Mouse (Mus musculus) MEL (cell line): ENCODE measurements around the gene Gm45808. TPM values are rescaled to one million over a fixed set of nuclear protein-coding genes. Genes with fewer than 3 reads are reported as not detected.
A peak's percentile ranks its signal among the peaks of the same experiment; 100 is the strongest.

Experiments used
- DNase-seq: peaks from one replicate; pipeline ENCODE4 v3.0.0; 2011; ENCODE audit warnings: low read depth, low spot score
- H3K27ac ChIP-seq: 2 replicates; pipeline ENCODE4 v1.5.1; 2012; ENCODE audit warnings: low read depth, mild to moderate bottlenecking, control low read depth, low read length, moderate library complexity; ENCODE audit not compliant: control insufficient read depth
- H3K27me3 ChIP-seq, 2 experiments: fragments of 150-350 bp in 1 of 2; sonication (generic) in 1 of 2; 2 replicates each; pipeline ENCODE4 v1.6.1; 2012; ENCODE audit warnings: low read length in 2 of 2, mild to moderate bottlenecking in 2 of 2, improper control_type of control experiment in 1 of 2, moderate library complexity in 1 of 2; ENCODE audit not compliant: insufficient read depth in 2 of 2, control insufficient read depth in 1 of 2
- H3K36me3 ChIP-seq, 2 experiments: 2 replicates each; pipeline ENCODE4 v1.6.1; 2012 to 2014; ENCODE audit warnings: low read length in 2 of 2, improper control_type of control experiment in 1 of 2, inconsistent platforms in 1 of 2, mild to moderate bottlenecking in 1 of 2; ENCODE audit not compliant: insufficient read depth in 2 of 2, control insufficient read depth in 1 of 2
- H3K4me1 ChIP-seq, 2 experiments: fragments of 150-350 bp in 1 of 2; sonication (generic) in 1 of 2; 2 replicates each; pipeline ENCODE4 v1.6.1; 2012; ENCODE audit warnings: low read length in 2 of 2, improper control_type of control experiment in 1 of 2, mild to moderate bottlenecking in 1 of 2; ENCODE audit not compliant: insufficient read depth in 2 of 2, control insufficient read depth in 1 of 2
- H3K4me3 ChIP-seq, 2 experiments: fragments of 150-350 bp in 1 of 2; sonication (generic) in 1 of 2; 2 replicates each; pipeline ENCODE4 v1.5.1; 2012; ENCODE audit warnings: low read depth in 2 of 2, low read length in 2 of 2, mild to moderate bottlenecking in 2 of 2, moderate library complexity in 2 of 2, control low read depth in 1 of 2, improper control_type of control experiment in 1 of 2; ENCODE audit not compliant: control insufficient read depth in 1 of 2, insufficient read depth in 1 of 2
- H3K79me2 ChIP-seq: 2 replicates; pipeline ENCODE4 v1.6.1; 2012; ENCODE audit warnings: mild to moderate bottlenecking, low read length, moderate library complexity; ENCODE audit not compliant: control insufficient read depth, poor library complexity, insufficient read depth
- H3K9ac ChIP-seq: 2 replicates; pipeline ENCODE4 v1.6.1; 2012; ENCODE audit warnings: low read depth, mild to moderate bottlenecking, control low read depth, low read length, moderate library complexity; ENCODE audit not compliant: control insufficient read depth, poor library complexity, severe bottlenecking
- H3K9me3 ChIP-seq: fragments of 150-350 bp; sonication (generic); replicated peaks from 2 replicates; pipeline ENCODE4 v1.6.1; 2012; ENCODE audit warnings: mild to moderate bottlenecking, low read length, improper control_type of control experiment, moderate library complexity; ENCODE audit not compliant: insufficient read depth
- CHD2 ChIP-seq: IDR thresholded peaks from 2 replicates; pipeline ENCODE4 v1.6.1; 2011; ENCODE audit warnings: low read length, improper control_type of control experiment
- E2F4 ChIP-seq: IDR thresholded peaks from 2 replicates; pipeline ENCODE4 v1.6.1; 2011; ENCODE audit warnings: low read depth, low read length, improper control_type of control experiment, borderline replicate concordance
- ELF1 ChIP-seq: IDR thresholded peaks from 2 replicates; pipeline ENCODE4 v1.6.1; 2014; ENCODE audit warnings: low read depth, mild to moderate bottlenecking, inconsistent platforms, low read length, improper control_type of control experiment, moderate library complexity
- EP300 ChIP-seq, 2 experiments: IDR thresholded peaks; 2 replicates each; pipeline ENCODE4 v1.6.1; 2011; ENCODE audit warnings: improper control_type of control experiment in 2 of 2, low read length in 2 of 2, low read depth in 1 of 2, mild to moderate bottlenecking in 1 of 2
- GABPA ChIP-seq: IDR thresholded peaks from 2 replicates; pipeline ENCODE4 v1.6.1; 2012; ENCODE audit warnings: low read depth, mild to moderate bottlenecking, inconsistent platforms, low read length, improper control_type of control experiment, moderate library complexity
- HCFC1 ChIP-seq: IDR thresholded peaks from 2 replicates; pipeline ENCODE4 v1.6.1; 2012; ENCODE audit warnings: low read depth, mild to moderate bottlenecking, inconsistent platforms, low read length, improper control_type of control experiment, moderate library complexity
- MEF2A ChIP-seq: IDR thresholded peaks from 2 replicates; pipeline ENCODE4 v1.6.1; 2014; ENCODE audit warnings: low read depth, mild to moderate bottlenecking, inconsistent platforms, low read length, improper control_type of control experiment; ENCODE audit not compliant: poor library complexity, insufficient replicate concordance, severe bottlenecking; ENCODE audit errors: extremely low read depth
- MXI1 ChIP-seq: IDR thresholded peaks from 2 replicates; pipeline ENCODE4 v1.6.1; 2011; ENCODE audit warnings: mild to moderate bottlenecking, low read depth, low read length, improper control_type of control experiment
- POLR2A ChIP-seq, 2 experiments: IDR thresholded peaks; 2 replicates each; pipeline ENCODE4 v1.6.1; 2011 to 2012; ENCODE audit warnings: low read length in 2 of 2, mild to moderate bottlenecking in 2 of 2, control low read depth in 1 of 2, improper control_type of control experiment in 1 of 2, low read depth in 1 of 2, moderate library complexity in 1 of 2; ENCODE audit not compliant: control insufficient read depth in 1 of 2, insufficient read depth in 1 of 2, poor library complexity in 1 of 2
- POLR2AphosphoS2 ChIP-seq: IDR thresholded peaks from 2 replicates; pipeline ENCODE4 v1.6.1; 2011; ENCODE audit warnings: low read length, improper control_type of control experiment
- POLR2AphosphoS5 ChIP-seq: IDR thresholded peaks from 2 replicates; pipeline ENCODE4 v1.6.1; 2012; ENCODE audit warnings: low read depth, borderline replicate concordance, mild to moderate bottlenecking, inconsistent platforms, low read length, moderate library complexity, mixed read lengths
- RCOR1 ChIP-seq: IDR thresholded peaks from 2 replicates; pipeline ENCODE4 v1.6.1; 2012; ENCODE audit warnings: low read depth, mild to moderate bottlenecking, inconsistent platforms, low read length, improper control_type of control experiment
- TAL1 ChIP-seq: IDR thresholded peaks from 2 replicates; pipeline ENCODE4 v1.6.1; 2012; ENCODE audit warnings: mild to moderate bottlenecking, inconsistent platforms, low read length, moderate library complexity, mixed read lengths
- UBTF ChIP-seq: IDR thresholded peaks from 2 replicates; pipeline ENCODE4 v1.6.1; 2012; ENCODE audit warnings: low read depth, mild to moderate bottlenecking, inconsistent platforms, low read length, improper control_type of control experiment, moderate library complexity, borderline replicate concordance; ENCODE audit not compliant: insufficient read depth
- USF2 ChIP-seq, 2 experiments: IDR thresholded peaks; 2 replicates each; pipeline ENCODE4 v1.6.1; 2011 to 2012; ENCODE audit warnings: improper control_type of control experiment in 2 of 2, low read length in 2 of 2, borderline replicate concordance in 1 of 2, inconsistent platforms in 1 of 2, low read depth in 1 of 2, mild to moderate bottlenecking in 1 of 2; ENCODE audit not compliant: insufficient read depth in 1 of 2
- polyA plus RNA-seq, 2 experiments: library from polyadenylated mRNA; stranded (reverse) in 1 of 2; unstranded in 1 of 2; fragments of >175 nt in 1 of 2; fragments of >200 nt in 1 of 2; gene quantifications; 2 replicates each; pipeline versions ENCODE4 v1.2.1 to v1.2.4; 2012; ENCODE audit warnings: low replicate concordance in 2 of 2, low read depth in 1 of 2; ENCODE audit not compliant: insufficient read length in 2 of 2, insufficient read depth in 1 of 2, missing spikeins in 1 of 2
- total RNA-seq: library from RNA; depleted of rRNA; stranded (reverse); fragments of 300-350 nt; gene quantifications from 2 replicates; pipeline ENCODE4 v1.2.3, GENCODE M21; 2012

The Gm45808 gene
- total and polyA plus RNA-seq, 3 experiments: not detected

GRCm38 (mm10) chr7:45519345-45520120 lies 32.9 kb upstream of the Gm45808 start:
- no peaks in the 10 kb centered on the region for H3K27me3 ChIP-seq
- no peak overlapping the region for H3K4me3 ChIP-seq
- no peak for DNase-seq
- peaks cover 4 to 11% of the 10 kb centered on the region in 2 experiments; a peak in 3 of 4 replicates for H3K4me1 ChIP-seq
- peaks cover 0 to 25% of the 10 kb centered on the region in 2 experiments; a peak in 2 of 4 replicates for H3K36me3 ChIP-seq
- no peak overlapping the region for H3K27ac ChIP-seq
- no peak overlapping the region for H3K9ac ChIP-seq
- no peaks in the 10 kb centered on the region for H3K9me3 ChIP-seq
- peaks cover 14% of the 10 kb centered on the region for H3K79me2 ChIP-seq
- TF ChIP-seq HCFC1: peak; percentile 88
- no peak for TF ChIP-seq USF2 (IDR thresholded peaks at IDR 0.05; ENCODE audit: borderline replicate concordance in 1 of 2, insufficient read depth in 1 of 2, low read depth in 1 of 2, low read length in 2 of 2)

- Histone ChIP-seq H3K9ac (no peak overlapping the region), H3K27ac (no peak overlapping the region)
- no peak for TF ChIP-seq RCOR1
- TF ChIP-seq USF2 (IDR thresholded peaks at IDR 0.05; ENCODE audit: borderline replicate concordance in 1 of 2, insufficient read depth in 1 of 2, low read depth in 1 of 2, low read length in 2 of 2): no peak
- TF ChIP-seq E2F4: no peak
- no peak for TF ChIP-seq EP300 (IDR thresholded peaks at IDR 0.05; ENCODE audit: low read depth in 1 of 2, low read length in 2 of 2)
- TF ChIP-seq GABPA: no peak
- TF ChIP-seq UBTF: no peak
- TF ChIP-seq ELF1: no peak
- no peak for TF ChIP-seq MEF2A
- no peak for TF ChIP-seq HCFC1
- TF ChIP-seq MXI1: no peak
- TF ChIP-seq POLR2A (IDR thresholded peaks at IDR 0.05; ENCODE audit: control insufficient read depth in 1 of 2, insufficient read depth in 1 of 2, low read depth in 1 of 2, low read length in 2 of 2, poor library complexity in 1 of 2): no peak
- TF ChIP-seq POLR2AphosphoS2: no peak
- no peak for TF ChIP-seq POLR2AphosphoS5
- TF ChIP-seq TAL1: no peak
- no peak for TF ChIP-seq CHD2
- TF ChIP-seq, all 39 proteins: peak for 0
- H3K36me3 ChIP-seq: peaks cover 0 to 22% of the 10 kb centered on the region in 2 experiments; a peak in 2 of 4 replicates
- no peak for DNase-seq
- peaks cover 4 to 7% of the 10 kb centered on the region in 2 experiments; a peak in 3 of 4 replicates for H3K4me1 ChIP-seq
- H3K27me3 ChIP-seq: no peaks in the 10 kb centered on the region
- peaks cover 7% of the 10 kb centered on the region for H3K79me2 ChIP-seq
- no peaks in the 10 kb centered on the region for H3K9me3 ChIP-seq
- H3K4me3 ChIP-seq: no peak overlapping the region
These were observed 32.0 kb upstream of the Gm45808 start for GRCm38 (mm10) chr7:45518618-45519017.
